Mouse (Mus musculus): ENCODE measurements around the gene Ehd4.

- no peak for TF ChIP-seq FLI1 (IDR thresholded peaks at IDR 0.05; ENCODE audit: low read length)
- no peak for TF ChIP-seq GATA1 (IDR thresholded peaks at IDR 0.05; ENCODE audit: borderline replicate concordance, low read length)
Measured at GRCm38 (mm10) chr2:120140326-120140725, 14.1 kb downstream of the Ehd4 start.

All from megakaryocyte, embryonic 14.5 days (primary cell).